Mouse (Mus musculus): ENCODE results near the gene Gm3435. TPM values are rescaled to one million over a fixed set of nuclear protein-coding genes. Genes with fewer than 3 reads are reported as not detected.
"Not testable (repeated sequence)": the region's sequence is repeated elsewhere in the genome, so short reads cannot be mapped to it uniquely, and the experiment has no call there.

The Gm3435 gene
- total RNA-seq, 2 experiments from 2014 or later = 7.2 to 14.5 TPM

DNA sequence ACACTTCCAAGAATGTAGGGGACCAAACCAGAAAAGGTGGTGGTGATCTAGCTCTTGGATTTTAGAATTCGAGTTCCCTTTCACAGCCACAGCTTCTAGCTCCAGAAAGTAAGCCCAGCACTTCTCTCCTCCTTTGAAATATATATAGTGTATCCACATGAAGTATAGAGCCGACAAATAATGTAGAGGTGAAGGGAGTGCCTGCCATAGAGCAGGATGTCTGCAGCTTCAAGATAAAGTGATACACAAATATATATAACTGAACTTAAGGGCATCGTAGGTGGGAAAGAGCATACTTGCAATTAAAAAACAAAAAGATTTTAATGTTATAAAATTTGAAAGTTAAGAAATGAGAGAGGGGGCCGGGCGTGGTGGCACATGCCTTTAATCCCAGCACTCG is 15.5 kb downstream of the Gm3435 start:
- peak; percentile 50 for ATAC-seq (replicated peaks; ENCODE audit: low FRiP score, low TSS enrichment, poor library complexity, severe bottlenecking)

DNA sequence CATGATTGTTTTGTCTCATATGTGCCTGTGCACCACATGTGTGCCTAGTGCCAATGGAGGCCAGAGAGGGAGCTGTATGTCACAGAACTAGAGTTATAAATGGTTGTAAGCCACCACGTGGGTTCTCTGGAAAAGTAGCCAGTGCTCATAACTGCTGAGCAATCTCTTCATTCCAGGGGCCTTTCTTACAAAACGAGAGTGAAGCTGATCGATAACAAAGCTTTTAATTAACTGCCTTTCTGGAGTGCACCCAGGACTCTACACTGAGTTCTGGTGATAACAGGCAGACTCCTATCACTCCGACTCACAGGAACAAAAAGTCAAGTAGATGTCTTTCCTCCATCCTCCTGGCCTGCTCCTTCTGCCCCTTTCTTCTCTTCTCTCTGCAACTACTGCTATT is 21.4 kb downstream of the Gm3435 start:
- ATAC-seq (replicated peaks; ENCODE audit: low FRiP score, low TSS enrichment, poor library complexity, severe bottlenecking) = peak; percentile 82

DNA sequence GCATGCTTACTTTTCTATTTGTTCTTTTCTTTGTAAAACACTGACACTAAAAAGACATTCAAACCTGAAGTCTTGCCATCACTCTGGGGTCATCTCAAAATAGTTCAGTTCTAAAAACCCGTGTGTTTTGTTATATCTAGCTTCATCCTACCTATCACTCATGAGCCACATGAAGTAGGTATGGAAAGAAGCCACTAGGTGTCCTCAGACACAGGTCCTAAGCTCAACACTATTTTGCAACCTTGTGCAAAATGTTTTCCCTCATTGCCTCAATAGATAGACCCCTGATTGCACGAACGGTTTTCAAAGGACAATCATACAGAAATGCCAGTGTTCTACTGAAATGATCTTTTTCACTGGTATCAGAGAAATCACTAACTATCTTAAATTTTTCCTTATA is 30.5 kb downstream of the Gm3435 start:
- ATAC-seq (replicated peaks; ENCODE audit: low FRiP score, low TSS enrichment, poor library complexity, severe bottlenecking) = peak; percentile 74

DNA sequence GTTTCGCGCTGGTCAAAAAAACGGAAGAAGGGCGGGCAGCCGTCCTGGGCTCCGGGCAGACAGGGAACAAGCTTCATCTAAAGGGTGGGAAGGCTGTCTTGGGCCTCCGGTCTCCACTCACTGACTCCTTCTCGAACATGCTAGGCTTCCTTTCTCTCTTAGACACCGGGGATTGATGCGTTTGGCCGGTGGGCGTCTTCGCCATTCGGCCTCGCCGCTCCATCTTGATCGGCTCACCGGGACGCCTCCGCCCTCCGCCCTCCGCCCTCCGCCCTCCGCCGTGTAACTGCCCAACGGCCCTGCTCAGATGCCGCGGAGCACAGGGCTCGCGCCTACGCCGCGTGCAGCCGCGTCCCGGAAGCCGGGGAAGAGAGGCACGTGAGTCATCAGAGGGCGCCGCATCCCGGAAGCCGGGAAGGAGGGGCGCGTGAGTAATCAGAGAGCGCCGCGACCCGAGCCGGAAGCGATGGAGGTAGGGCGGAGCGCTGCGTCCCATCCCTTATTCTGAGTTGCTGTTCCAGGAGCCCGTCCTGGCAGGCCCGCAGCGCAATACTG is 31.3 kb downstream of the Gm3435 start, which contains the start of the genes Ermard, Tcte3 and Gm3448:
TSS of gene Ermard (plus strand) at position 34 of the 555 bp plus-strand sequence.
TSS of gene Tcte3 (minus strand) at position 314 of the 555 bp plus-strand sequence.
TSS of gene Gm3448 (minus strand) at position 363 of the 555 bp plus-strand sequence.
- ATAC-seq (replicated peaks; ENCODE audit: low FRiP score, low TSS enrichment, poor library complexity, severe bottlenecking) = peak; percentile 91

DNA sequence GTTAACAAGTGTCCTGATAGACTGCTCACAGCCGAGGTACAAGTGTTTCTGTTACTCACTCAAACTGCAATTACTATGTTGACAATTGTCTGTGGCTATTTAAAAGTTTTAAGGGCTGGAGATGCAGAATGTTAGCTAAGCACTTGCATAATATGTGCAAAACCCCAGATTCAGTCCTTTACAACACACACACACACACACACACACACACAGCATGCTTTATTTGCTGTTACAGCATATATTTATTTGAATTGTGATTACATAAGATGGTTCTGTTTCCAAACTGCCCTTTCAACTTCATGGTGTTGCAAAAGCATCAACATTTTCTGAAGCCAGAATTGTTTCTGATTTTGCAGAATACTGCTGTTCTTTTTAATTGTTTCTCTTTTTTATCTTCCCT is 40.4 kb downstream of the Gm3435 start:
- not testable (repeated sequence) for ATAC-seq (replicated peaks; ENCODE audit: low FRiP score, low TSS enrichment, poor library complexity, severe bottlenecking)

DNA sequence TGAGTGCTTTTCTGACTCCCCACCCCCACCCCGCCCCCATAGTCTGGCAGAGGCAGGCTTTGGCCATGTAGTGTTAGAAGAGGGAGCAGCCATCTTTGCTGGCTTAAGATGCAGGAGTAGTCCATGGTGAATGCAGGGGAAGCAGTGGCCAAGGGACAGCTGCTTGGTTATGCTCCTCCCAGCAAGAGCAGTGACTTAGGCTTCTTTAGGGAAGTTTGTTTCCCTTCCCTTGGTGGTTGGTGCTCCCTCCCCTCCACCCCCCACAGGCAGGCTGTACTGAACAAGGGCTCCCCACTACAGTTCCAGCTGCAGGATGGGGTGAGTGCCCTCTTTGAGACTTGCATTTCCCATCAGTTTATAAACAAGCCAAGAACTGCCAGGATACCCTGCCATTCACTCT is 42.8 kb downstream of the Gm3435 start:
- ATAC-seq (replicated peaks; ENCODE audit: low FRiP score, low TSS enrichment, poor library complexity, severe bottlenecking) = peak; percentile 45; the same call in 1 of the 2 replicates

DNA sequence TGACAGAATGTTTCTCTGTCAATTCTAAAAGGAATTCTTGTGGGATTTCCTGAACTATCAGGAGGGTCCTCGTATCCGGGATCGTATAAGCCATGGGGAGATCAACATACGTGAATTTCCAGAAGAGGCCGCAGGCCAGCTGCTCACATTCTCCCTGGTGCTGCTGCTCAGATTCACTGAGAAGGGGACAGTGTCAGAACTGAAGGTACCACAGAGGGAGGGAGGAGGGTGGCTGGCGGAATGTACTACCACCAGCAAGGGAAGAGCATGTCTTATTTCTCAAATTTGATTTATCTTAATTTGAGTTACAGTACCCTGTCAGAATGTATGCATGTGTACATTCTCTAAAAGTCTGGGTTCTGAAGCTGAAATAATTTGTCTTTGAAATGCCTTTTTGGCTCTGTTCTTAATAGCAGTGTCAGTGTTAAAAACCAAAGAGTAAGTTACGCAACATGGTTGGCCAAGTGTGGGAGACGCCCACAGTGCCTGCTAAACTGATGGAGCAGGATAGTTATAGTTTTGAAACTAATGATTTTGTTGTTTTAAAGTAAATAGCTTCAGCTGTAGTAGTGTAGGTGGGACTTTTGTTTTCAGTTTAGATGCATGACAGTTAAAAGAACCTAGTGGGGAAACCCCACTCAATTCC is 43.3 kb downstream of the Gm3435 start:
- ATAC-seq (replicated peaks; ENCODE audit: low FRiP score, low TSS enrichment, poor library complexity, severe bottlenecking) = peak; percentile 43; the same call in 1 of the 2 replicates

DNA sequence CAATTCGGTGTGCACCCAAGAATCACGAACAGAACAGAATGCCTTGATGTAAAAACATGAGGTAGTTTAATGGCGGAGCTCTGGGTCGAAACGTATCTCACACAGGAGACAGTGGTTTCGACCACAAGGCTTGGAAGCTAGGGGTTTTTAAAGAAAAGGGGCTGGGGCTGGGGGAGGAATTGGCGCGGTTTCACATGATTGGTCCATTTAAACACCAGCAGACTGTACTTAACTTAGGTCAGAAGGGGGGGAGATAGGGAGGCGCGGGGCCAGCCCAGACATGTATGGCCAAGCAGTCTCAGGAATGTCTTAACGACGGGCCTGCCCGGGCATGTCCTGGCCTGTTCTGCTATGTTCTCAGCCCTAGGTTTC is 43.8 kb downstream of the Gm3435 start:
- ATAC-seq (replicated peaks; ENCODE audit: low FRiP score, low TSS enrichment, poor library complexity, severe bottlenecking) = not testable (repeated sequence)

DNA sequence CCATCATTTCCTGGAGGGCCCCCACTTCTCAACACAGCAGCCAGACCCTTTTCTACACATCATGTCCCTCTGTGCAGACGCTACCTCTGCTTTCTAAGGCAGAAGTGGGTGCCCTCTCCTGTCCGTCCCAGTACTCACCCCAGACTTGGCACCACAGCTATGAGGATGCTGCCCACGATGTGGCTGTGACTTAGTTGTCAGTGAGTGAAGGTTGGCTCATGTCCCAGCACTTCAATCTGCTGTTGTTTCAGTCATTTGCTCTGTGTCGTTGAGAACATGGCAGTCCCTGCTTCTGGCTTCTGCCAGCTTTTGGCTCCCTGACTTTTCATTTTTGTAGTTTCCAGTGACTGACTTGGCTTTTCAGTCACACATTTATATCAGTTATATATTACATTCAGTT is 45.9 kb downstream of the Gm3435 start:
- no peak for ATAC-seq (replicated peaks; ENCODE audit: low FRiP score, low TSS enrichment, poor library complexity, severe bottlenecking)

DNA sequence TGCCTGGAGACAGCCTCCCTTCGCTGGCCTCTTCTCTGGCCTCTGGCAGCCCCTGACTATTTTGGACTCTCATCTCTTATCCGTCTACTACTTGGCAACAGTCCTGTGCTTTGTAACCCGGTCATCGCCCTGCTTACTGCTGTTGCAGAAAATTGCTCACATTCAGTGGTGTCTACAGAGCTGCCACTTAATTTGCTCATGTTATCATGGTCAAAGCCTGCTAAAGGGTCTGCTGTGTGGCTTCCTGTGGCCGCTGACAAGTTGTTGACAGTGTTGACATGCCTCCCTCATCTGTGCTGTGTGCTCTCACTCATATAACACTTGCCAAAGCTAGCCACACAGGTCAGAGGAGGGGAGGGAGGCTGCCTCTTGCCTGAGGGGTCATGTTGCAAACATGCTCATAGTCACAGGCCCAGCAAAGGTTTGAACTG is 48.2 kb downstream of the Gm3435 start:
- ATAC-seq (replicated peaks; ENCODE audit: low FRiP score, low TSS enrichment, poor library complexity, severe bottlenecking) = no peak

DNA sequence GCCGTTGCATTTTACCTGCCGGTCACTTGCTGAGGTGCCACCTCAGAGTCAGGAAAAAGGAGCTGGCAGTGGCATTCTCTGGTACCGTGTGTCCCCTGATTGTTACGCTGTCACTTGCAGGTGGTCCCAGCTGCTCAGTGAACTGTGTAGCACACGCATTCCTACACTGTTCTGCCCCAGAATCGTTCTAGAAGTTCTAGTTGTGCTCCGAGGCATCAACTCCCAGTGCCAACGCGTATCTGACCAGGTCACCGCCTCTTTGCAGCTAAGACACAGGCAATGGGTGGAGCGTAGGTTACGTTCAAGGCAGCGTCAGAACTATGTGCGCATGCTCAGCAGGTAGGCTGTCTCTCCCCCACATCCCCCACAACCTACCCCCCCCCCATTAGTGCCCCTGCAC is 49.7 kb downstream of the Gm3435 start:
- ATAC-seq (replicated peaks; ENCODE audit: low FRiP score, low TSS enrichment, poor library complexity, severe bottlenecking) = no peak

DNA sequence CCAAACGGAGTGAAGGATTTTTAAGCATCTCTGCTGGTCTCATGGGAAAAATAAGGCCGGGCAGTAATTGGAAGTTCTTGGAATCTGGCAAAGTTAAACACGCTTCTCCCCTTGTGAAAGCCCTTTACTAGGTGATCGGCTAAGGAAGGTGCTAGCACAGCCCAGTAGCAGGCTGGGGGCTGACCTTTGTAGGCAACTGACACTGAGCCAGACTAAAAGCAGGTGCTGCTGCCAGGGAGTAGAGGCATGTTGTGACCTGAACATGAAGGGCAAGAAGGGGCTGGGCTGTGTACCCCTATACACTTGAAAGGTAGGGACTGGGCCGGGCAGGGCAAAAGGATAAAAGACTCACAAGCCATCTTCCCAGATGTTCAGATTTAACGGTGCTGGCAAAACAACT is 50.4 kb downstream of the Gm3435 start:
- no peak for ATAC-seq (replicated peaks; ENCODE audit: low FRiP score, low TSS enrichment, poor library complexity, severe bottlenecking)

DNA sequence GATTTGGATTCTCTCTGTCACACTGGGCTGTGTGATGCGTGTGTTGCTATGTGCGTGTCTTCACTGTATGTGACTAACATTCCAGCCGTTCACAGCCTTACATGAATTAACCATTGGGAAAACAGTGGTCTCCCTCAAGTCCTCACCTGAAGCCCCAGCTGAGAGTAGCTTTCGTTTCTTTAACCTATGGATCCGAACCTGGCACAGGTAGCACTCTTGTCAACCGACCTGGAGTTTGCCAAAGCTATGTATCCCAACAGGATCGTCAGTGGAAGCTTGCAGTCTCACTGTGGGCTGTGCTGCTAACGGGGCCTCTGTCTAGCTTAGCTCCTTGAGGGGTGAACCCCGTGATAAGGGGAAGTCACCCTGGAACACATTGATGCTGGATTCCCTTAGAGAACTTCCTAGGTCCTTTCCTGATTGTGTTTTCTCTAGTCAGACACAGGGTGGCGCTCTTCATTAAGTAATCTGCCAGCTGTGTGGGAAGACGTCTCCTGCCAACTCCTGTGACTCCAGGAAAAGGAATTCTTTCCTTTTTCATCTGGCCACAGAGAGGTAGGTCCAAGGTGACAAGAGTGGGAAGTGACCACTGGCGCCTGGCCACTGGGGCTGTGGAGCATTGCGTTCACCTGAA is 55.5 kb downstream of the Gm3435 start:
- ATAC-seq (replicated peaks; ENCODE audit: low FRiP score, low TSS enrichment, poor library complexity, severe bottlenecking) = peak; percentile 64

DNA sequence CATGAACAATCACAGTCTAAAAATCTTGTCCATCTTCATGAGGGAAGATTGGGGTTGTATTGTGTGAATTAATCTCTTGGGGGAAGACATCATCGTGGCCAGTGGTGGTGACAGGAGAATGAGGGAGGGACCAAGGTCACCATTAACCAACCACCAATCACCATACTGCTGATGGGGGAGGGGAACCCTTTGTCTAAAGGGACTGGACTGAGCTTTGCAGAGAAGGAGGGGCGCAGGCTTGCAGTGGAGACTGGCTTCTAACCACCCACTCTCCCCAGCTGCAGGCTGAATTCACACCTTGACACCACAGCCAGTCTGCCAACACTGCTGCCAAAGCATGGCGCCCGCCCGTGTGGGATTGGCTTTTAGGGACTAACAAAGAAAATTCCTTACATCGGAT is 56.1 kb downstream of the Gm3435 start:
- ATAC-seq (replicated peaks; ENCODE audit: low FRiP score, low TSS enrichment, poor library complexity, severe bottlenecking) = peak; percentile 36; the same call in 1 of the 2 replicates

DNA sequence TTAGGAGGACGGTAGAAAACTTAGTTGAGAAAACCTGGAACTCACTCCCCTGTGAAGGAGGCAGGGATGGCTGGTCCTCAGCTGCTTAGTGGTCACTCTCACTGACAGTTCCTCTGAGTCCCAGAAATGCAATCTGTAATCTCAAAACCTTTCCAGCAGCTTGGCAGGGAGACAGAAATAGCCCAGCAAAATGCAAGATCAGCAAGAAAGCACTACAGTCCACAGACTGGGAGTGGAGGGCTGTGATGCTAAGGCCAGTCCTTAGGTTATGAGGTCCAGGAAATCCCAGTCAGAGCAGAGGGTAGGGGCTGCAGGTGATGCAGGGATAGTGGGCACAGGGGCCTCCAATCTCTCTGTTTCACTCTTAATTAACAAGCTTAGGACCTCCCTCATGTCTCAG is 56.9 kb downstream of the Gm3435 start:
- ATAC-seq (replicated peaks; ENCODE audit: low FRiP score, low TSS enrichment, poor library complexity, severe bottlenecking) = no peak

DNA sequence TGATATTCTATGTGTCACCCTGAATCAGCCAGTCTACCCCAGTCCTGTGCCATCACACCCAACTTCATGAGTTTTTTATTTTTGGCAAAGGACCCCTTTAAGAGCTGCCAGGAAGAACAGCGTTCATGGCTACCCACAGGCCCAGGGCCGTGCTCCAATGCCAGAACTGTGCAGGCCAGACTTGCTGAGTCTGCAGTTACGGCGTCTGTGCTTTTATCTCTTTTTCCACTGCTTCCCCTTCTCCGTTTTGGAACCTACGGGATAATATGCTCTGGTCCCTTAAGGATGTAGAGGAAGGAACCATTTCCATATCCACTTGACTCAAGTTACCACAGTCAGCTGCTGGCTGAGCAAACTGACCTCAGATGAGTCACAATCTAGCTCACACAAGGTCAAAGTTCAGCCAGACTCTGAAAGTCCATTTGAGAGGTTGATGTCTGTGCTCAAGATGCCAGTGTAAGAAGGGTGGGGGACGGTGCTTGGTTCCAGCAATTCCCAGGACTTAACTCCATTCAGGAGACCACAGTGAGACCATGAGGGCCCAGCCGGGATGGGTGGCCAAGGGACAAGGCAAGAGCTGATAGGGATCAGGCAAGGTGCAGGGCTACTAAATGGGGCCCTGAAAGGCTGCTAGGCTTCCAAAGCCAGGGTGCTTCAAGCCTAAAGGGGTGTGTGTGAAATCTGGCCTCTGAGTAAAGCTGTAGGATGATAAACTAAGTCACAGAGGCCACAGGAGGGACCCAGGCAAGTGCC is 58.2 kb downstream of the Gm3435 start:
- ATAC-seq (replicated peaks; ENCODE audit: low FRiP score, low TSS enrichment, poor library complexity, severe bottlenecking) = no peak

DNA sequence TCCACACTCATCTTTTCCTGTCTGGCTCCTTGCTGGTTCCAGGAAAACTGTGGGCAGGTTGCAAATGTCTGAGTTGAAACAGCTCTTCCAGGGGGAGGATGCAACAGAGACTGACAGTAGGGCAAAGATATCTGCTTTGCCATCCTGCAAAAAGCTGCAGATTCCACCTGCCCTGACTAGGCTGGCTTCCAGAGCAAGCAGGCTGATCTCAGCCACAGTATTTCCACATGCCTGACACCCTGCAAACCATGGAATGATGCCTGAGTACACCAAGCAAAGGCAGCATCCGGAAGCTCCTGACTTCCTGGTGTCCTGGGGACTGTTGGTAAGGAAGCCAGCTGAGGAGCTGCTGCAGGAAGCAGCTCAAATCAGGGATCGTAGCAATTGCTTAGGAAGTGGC is 59.1 kb downstream of the Gm3435 start:
- no peak for ATAC-seq (replicated peaks; ENCODE audit: low FRiP score, low TSS enrichment, poor library complexity, severe bottlenecking)
